Mouse (Mus musculus) layer of hippocampus, postnatal 36 days (tissue): Measurements from ENCODE around the gene Slc12a8. TPM values are rescaled to one million over a fixed set of nuclear protein-coding genes. Genes with fewer than 3 reads are reported as not detected.
A peak's percentile ranks its signal among the peaks of the same experiment; 100 is the strongest.
"Not testable (repeated sequence)": the region's sequence is repeated elsewhere in the genome, so short reads cannot be mapped to it uniquely, and the experiment has no call there.

Source experiments
- DNase-seq, 2 experiments: peaks; one replicate each; pipeline ENCODE4 v3.0.0; 2022
- total RNA-seq, 2 experiments: library from RNA; stranded (reverse); gene quantifications; 2 replicates each; pipeline ENCODE4 v1.2.3; 2021

Slc12a8 gene
- under 1 TPM; 0.37 to 0.88 TPM for total RNA-seq

- peak; percentile 47 to 50 for DNase-seq
Observed at GRCm38 (mm10) chr16:33516807-33517565, at the start of gene Slc12a8. Slc12a8 (plus strand) TSS chr16:33517328.

GRCm38 (mm10) chr16:33467451-33467850, 49.7 kb upstream of the Slc12a8 start:
- no peak for DNase-seq

GRCm38 (mm10) chr16:33469973-33470372, 47.2 kb upstream of the Slc12a8 start:
- DNase-seq, result no peak

GRCm38 (mm10) chr16:33474381-33474780, 42.7 kb upstream of the Slc12a8 start:
- no peak for DNase-seq

- DNase-seq, result no peak
Observed at GRCm38 (mm10) chr16:33479926-33480325, 37.2 kb upstream of the Slc12a8 start.

GRCm38 (mm10) chr16:33481148-33481547, 36.0 kb upstream of the Slc12a8 start:
- DNase-seq, result no peak

- DNase-seq, result no peak
Observed at GRCm38 (mm10) chr16:33482309-33482708, 34.8 kb upstream of the Slc12a8 start.

- no peak for DNase-seq
Observed at GRCm38 (mm10) chr16:33487709-33488108, 29.4 kb upstream of the Slc12a8 start.

- DNase-seq, result no peak
Observed at GRCm38 (mm10) chr16:33494374-33494773, 22.8 kb upstream of the Slc12a8 start.

- no peak for DNase-seq
Observed at GRCm38 (mm10) chr16:33508082-33508481, 9.0 kb upstream of the Slc12a8 start.

GRCm38 (mm10) chr16:33509231-33509630, 7.9 kb upstream of the Slc12a8 start:
- DNase-seq, result not testable (repeated sequence)

GRCm38 (mm10) chr16:33510856-33511255, 6.3 kb upstream of the Slc12a8 start:
- DNase-seq, result not testable (repeated sequence)

- no peak for DNase-seq
Observed at GRCm38 (mm10) chr16:33512555-33512954, 4.6 kb upstream of the Slc12a8 start.

GRCm38 (mm10) chr16:33517627-33518026, 499 bp downstream of the Slc12a8 start:
- DNase-seq, result no peak

- no peak for DNase-seq
Observed at GRCm38 (mm10) chr16:33518236-33518635, 1.1 kb downstream of the Slc12a8 start.

GRCm38 (mm10) chr16:33519916-33520568, 2.9 kb downstream of the Slc12a8 start:
- DNase-seq, result no peak

- DNase-seq, result no peak
Observed at GRCm38 (mm10) chr16:33522516-33522915, 5.4 kb downstream of the Slc12a8 start.

- DNase-seq, result no peak
Observed at GRCm38 (mm10) chr16:33523571-33523970, 6.4 kb downstream of the Slc12a8 start.

- no peak for DNase-seq
Observed at GRCm38 (mm10) chr16:33529502-33530454, 12.7 kb downstream of the Slc12a8 start.

GRCm38 (mm10) chr16:33531184-33531583, 14.1 kb downstream of the Slc12a8 start:
- DNase-seq, result no peak

- no peak for DNase-seq
Observed at GRCm38 (mm10) chr16:33536456-33536855, 19.3 kb downstream of the Slc12a8 start.

- DNase-seq, result no peak
Observed at GRCm38 (mm10) chr16:33537499-33538225, 20.5 kb downstream of the Slc12a8 start.
